Mouse (Mus musculus) gastrocnemius, postnatal 36 days (tissue): ENCODE results near the gene Dusp16. TPM values are rescaled to one million over a fixed set of nuclear protein-coding genes. Genes with fewer than 3 reads are reported as not detected.
"Not testable (repeated sequence)": the region's sequence is repeated elsewhere in the genome, so short reads cannot be mapped to it uniquely, and the experiment has no call there.

Experiments
- DNase-seq, 2 experiments: peaks; one replicate each; pipeline ENCODE4 v3.0.0; 2022
- intact Hi-C: fragments of 180-260 bp; cut with DNase I; formaldehyde crosslinking; loops from one replicate; pipeline ENCODE4 v1.15.1; 2025
- total RNA-seq, 2 experiments: library from RNA; stranded (reverse); gene quantifications; 2 replicates each; pipeline ENCODE4 v1.2.3; 2021

Gene Dusp16
- total RNA-seq, 2 experiments from 2014 or later: 14.4 to 16.4 TPM

GRCm38 (mm10) chr6:134703053-134703690 lies 89.3 kb downstream of the Dusp16 start:
- no peak for DNase-seq
- intact Hi-C loops: no loop called here

- DNase-seq: no peak
Observed at GRCm38 (mm10) chr6:134702184-134702583, 90.2 kb downstream of the Dusp16 start.

DNA sequence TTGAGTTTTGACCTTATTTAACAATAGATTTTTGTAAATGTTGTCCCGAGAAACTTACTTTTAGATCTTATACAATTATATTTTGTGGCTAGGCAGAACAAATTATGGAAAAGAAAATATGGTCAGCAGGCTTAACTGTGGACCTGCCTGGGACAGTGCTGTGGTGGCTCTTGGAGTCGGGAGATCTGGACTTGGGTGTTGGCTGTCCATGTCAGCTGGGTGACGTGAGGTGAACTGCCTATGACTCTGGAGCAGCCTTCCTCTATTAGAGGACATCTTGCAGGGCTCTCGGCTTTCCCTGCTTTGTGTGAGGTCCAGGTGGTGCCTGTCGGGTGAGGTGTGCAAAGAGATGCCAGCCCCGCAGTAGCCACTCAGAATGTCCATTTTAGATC lies 91.2 kb downstream of the Dusp16 start:
- intact Hi-C loops: no loop called here
- no peak for DNase-seq

More at GRCm38 (mm10) chr6:134702184-134702583, 90.2 kb downstream of the Dusp16 start:
- intact Hi-C loops: no loop called here

- DNase-seq: no peak
- intact Hi-C loops: no loop called here
Observed at GRCm38 (mm10) chr6:134700451-134701210, 91.8 kb downstream of the Dusp16 start.

DNA sequence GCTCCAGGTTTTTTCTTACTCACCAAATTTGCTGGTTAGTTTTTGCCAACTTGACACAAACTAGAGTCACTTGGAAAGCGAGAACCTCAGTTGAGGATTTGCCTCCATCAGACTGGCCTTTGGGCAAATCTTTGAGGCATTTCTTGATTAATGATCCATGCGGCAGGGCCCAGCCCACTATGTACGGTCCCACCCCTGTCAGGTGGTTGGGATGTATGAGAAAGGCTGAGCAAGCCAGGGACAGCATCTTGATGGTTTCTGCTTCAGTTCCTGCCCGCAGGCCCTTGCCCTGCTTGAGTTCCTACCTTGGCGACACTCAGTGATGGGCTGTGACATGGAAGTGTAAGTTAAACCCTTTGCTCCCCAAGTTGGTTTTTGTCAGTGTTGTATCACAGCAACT lies 94.2 kb downstream of the Dusp16 start:
- intact Hi-C loops: no loop called here
- no peak for DNase-seq

GRCm38 (mm10) chr6:134696554-134696953 lies 95.9 kb downstream of the Dusp16 start:
- no peak for DNase-seq
- intact Hi-C loops: no loop called here

DNA sequence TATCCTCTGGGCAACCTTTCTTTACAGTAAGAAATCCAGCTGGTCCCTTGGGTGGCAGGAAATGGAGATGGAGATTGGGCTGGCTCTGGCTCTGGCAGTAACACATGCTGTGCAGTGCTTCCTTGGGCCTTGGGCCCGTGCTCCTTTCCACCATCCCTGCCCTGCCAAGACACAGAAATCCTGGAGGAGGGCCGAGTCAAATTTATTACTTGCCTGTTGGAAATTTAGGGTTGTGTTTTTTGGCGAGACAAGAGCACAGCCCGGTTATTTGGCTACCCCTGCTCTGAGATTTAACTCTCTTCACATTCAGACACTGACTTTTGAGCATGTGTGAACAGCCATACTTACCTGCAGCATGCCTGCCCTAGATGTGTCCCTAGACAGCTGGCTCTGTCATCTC lies 96.3 kb downstream of the Dusp16 start:
- DNase-seq: peak; percentile 65 to 82
- intact Hi-C loops: no loop called here

GRCm38 (mm10) chr6:134695625-134696024 lies 96.8 kb downstream of the Dusp16 start:
- intact Hi-C loops: no loop called here

DNA sequence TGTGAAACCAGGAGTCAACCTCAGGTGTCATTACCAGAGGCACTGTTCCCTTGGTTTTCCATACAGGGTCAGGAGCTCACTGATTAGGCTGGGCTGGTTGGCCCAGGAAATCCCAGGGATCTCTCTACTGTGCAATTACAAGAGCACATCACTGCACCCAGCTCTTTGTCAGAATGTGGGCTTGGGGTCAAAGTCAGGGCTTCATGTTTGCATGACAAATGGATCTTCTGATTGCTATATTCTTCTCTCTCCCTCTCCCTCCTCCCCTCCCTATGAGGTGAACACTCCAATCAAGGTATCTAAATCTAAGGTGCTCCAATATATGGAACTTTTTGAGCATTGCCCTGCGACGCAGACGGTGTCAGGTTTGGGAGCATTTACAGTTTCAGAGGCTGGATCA lies 97.4 kb downstream of the Dusp16 start:
- intact Hi-C loops: no loop called here
- no peak for DNase-seq

More at GRCm38 (mm10) chr6:134695625-134696024, 96.8 kb downstream of the Dusp16 start:
- no peak for DNase-seq

GRCm38 (mm10) chr6:134694498-134694897 lies 97.9 kb downstream of the Dusp16 start:
- no peak for DNase-seq
- intact Hi-C loops: no loop called here

DNA sequence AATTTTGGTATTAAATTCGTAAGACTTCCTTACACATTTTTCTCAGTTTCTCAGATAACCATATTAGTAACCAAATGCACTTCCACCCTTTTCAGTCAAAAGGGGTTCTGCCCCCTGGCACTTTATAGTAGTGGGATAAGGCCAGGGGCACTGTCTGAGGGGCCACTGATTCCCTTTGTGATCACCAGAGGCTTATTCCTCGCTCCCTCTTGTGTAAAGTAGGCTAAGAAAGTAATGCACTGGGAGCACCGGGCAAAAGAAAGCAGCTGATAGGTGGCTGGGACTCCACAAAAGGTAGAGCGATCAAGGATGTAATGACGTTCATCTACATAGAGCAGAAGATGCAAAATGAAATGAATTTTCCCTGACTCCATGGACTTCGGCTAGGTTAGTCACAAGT lies 106.9 kb downstream of the Dusp16 start:
- DNase-seq: no peak
- intact Hi-C loops: no loop called here

DNA sequence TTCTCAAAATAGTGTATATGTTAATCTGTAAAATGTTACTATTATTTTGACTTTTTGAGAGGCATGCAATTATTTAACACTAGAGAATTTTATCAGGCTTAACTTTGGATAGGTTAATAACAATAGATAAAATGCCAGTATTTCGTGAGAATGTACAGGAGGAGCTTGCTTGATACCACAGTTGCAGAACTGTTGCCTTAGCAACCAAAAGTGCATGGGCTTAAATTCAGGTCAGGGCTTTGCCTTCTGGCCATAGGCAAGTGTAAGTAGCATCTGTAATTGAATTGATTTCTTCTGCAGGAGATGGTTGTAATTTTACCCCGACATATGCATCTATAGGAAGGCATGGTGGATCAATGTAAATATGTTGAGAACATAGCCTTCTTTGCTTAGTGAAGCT lies 107.4 kb downstream of the Dusp16 start:
- intact Hi-C loops: no loop called here
- DNase-seq: no peak

- no peak for DNase-seq
- intact Hi-C loops: no loop called here
Observed at GRCm38 (mm10) chr6:134684354-134684915, 108.0 kb downstream of the Dusp16 start.

GRCm38 (mm10) chr6:134679330-134679729 lies 113.1 kb downstream of the Dusp16 start:
- DNase-seq, intact Hi-C loops: not testable (repeated sequence)

DNA sequence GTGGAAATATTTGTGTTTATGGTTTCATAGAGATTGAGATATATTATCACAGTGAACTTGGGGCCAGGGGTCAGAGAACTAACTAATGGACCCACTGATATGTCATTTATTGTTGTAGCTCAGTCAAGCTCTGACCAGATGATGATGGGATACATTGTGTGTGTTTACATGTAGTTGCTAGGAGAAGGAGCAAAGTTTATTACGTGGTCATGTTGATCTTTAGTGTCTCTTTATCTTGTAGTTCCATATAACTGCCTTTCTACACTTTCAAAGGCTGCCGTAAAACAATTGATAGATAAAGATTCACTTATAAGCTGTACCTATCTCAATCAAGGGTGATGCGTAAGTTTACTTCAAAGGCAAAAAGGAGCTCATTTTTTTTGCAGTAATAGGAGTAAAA lies 114.4 kb downstream of the Dusp16 start:
- intact Hi-C loops: no loop called here
- DNase-seq: no peak

DNA sequence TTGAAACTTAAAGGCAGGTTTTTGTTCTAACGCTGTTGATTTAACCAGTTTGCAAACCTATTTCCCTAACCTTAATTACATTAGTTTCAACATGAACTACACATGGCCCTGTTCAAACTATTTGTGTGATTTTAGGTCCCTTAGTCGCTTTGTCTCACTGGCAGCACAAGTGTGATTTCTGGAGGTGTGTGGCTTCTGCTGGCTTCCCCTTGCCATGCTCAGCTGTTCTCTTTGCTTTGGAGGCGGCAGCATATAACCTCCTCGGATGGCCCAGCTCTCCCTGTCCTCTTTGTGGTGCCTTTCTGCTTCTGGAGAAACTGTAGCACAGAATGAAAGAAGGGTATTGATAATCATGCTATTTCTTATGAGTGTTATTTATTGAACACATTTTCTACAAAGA lies 114.9 kb downstream of the Dusp16 start:
- intact Hi-C loops: no loop called here
- no peak for DNase-seq

GRCm38 (mm10) chr6:134673712-134674111 lies 118.7 kb downstream of the Dusp16 start:
- DNase-seq, intact Hi-C loops: not testable (repeated sequence)

DNA sequence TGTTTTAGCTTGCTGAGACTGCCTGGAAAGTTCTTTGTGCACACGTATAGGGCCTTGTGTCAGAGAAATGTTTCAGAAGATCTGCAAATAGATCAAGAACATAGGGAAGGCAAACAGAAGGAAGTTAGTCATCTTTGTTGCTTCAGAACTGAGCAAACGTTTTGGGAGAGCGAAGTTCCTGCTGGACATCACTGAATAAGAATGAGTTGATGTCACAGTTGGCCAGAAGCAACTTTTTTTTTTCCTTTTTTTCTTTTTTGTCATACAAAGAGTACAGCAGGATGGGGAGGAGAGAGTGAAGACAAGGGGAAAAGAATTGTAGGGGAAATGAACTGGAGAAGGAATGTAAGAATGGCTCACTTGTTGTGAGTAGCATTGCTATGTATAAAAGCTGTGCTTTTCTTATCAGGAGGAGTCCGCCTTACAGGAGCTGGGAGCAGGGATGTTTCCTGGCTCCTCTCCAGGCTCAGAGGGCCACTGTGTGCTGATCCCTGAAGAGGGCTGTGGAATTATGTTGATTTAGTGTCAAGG lies 121.5 kb downstream of the Dusp16 start:
- DNase-seq: no peak
- intact Hi-C loops: no loop called here

DNA sequence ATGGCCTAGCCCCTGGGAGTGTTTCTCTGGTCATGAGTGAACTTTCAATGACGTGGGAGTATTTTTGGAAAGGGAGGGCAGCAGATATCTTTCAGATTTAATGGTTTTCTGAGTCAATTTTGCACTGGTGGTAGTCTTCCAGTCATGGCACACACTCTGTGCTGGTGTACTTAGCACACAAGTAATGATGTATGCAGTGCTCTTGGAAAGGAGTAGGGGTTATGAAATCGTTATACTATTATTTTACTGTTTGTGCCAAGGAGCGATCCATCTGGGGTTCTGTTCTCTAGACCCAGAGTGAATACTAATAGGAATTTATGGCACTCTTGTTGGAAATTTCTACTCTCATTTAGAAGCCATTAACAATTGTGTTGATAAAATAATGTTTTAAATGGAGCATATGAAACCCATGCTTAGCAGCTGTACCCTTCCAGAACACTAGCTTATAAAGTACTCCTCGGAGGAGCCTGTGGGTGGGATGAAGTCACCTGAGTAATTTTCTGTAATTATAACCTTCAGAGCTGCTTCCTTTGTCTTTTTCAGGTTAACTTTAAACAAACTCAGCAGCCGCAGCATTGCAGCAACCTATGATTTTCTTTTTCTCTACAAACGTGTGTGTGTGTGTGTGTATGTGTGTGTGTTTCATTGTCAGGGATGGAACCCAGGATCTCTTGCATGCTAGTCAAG lies 123.1 kb downstream of the Dusp16 start:
- intact Hi-C loops: no loop called here

GRCm38 (mm10) chr6:134668519-134668918 lies 123.9 kb downstream of the Dusp16 start:
- intact Hi-C loops: no loop called here
- no peak for DNase-seq

More for the DNA sequence above, 123.1 kb downstream of the Dusp16 start:
- no peak for DNase-seq

DNA sequence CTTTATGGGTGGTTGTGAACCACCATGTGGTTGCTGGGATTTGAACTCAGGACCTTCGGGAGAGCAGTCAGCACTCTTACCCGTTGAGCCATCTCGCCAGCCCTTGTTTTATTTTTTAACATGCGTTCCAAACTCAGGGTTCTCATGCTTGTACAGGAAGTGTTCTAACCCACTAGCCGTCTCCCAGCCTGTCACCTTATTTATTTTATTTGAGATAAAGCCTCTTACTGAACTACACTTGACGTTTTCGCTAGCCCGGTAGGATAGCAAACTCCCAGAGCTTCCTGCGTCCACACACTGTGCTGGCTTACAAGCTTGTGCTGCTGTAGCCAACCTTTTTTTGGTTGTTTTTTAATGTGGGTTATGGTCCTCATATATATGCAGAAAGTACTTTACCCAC lies 126.6 kb downstream of the Dusp16 start:
- DNase-seq: no peak
- intact Hi-C loops: no loop called here
